Mouse (Mus musculus) MEL (cell line): Measurements from ENCODE around the gene Fat2. TPM values are rescaled to one million over a fixed set of nuclear protein-coding genes. Genes with fewer than 3 reads are reported as not detected.

ENCODE experiments used
- DNase-seq: peaks from one replicate; pipeline ENCODE4 v3.0.0; 2011; ENCODE audit warnings: low read depth, low spot score
- H3K27ac ChIP-seq: 2 replicates; pipeline ENCODE4 v1.5.1; 2012; ENCODE audit warnings: low read depth, mild to moderate bottlenecking, control low read depth, low read length, moderate library complexity; ENCODE audit not compliant: control insufficient read depth
- H3K27me3 ChIP-seq, 2 experiments: fragments of 150-350 bp in 1 of 2; sonication (generic) in 1 of 2; 2 replicates each; pipeline ENCODE4 v1.6.1; 2012; ENCODE audit warnings: low read length in 2 of 2, mild to moderate bottlenecking in 2 of 2, improper control_type of control experiment in 1 of 2, moderate library complexity in 1 of 2; ENCODE audit not compliant: insufficient read depth in 2 of 2, control insufficient read depth in 1 of 2
- H3K36me3 ChIP-seq, 2 experiments: 2 replicates each; pipeline ENCODE4 v1.6.1; 2012 to 2014; ENCODE audit warnings: low read length in 2 of 2, improper control_type of control experiment in 1 of 2, inconsistent platforms in 1 of 2, mild to moderate bottlenecking in 1 of 2; ENCODE audit not compliant: insufficient read depth in 2 of 2, control insufficient read depth in 1 of 2
- H3K4me1 ChIP-seq, 2 experiments: fragments of 150-350 bp in 1 of 2; sonication (generic) in 1 of 2; 2 replicates each; pipeline ENCODE4 v1.6.1; 2012; ENCODE audit warnings: low read length in 2 of 2, improper control_type of control experiment in 1 of 2, mild to moderate bottlenecking in 1 of 2; ENCODE audit not compliant: insufficient read depth in 2 of 2, control insufficient read depth in 1 of 2
- H3K4me3 ChIP-seq, 2 experiments: fragments of 150-350 bp in 1 of 2; sonication (generic) in 1 of 2; 2 replicates each; pipeline ENCODE4 v1.5.1; 2012; ENCODE audit warnings: low read depth in 2 of 2, low read length in 2 of 2, mild to moderate bottlenecking in 2 of 2, moderate library complexity in 2 of 2, control low read depth in 1 of 2, improper control_type of control experiment in 1 of 2; ENCODE audit not compliant: control insufficient read depth in 1 of 2, insufficient read depth in 1 of 2
- H3K79me2 ChIP-seq: 2 replicates; pipeline ENCODE4 v1.6.1; 2012; ENCODE audit warnings: mild to moderate bottlenecking, low read length, moderate library complexity; ENCODE audit not compliant: control insufficient read depth, poor library complexity, insufficient read depth
- H3K9ac ChIP-seq: 2 replicates; pipeline ENCODE4 v1.6.1; 2012; ENCODE audit warnings: low read depth, mild to moderate bottlenecking, control low read depth, low read length, moderate library complexity; ENCODE audit not compliant: control insufficient read depth, poor library complexity, severe bottlenecking
- H3K9me3 ChIP-seq: fragments of 150-350 bp; sonication (generic); replicated peaks from 2 replicates; pipeline ENCODE4 v1.6.1; 2012; ENCODE audit warnings: mild to moderate bottlenecking, low read length, improper control_type of control experiment, moderate library complexity; ENCODE audit not compliant: insufficient read depth
- BHLHE40 ChIP-seq: IDR thresholded peaks from 2 replicates; pipeline ENCODE4 v1.6.1; 2012; ENCODE audit warnings: low read depth, mild to moderate bottlenecking, inconsistent platforms, low read length, improper control_type of control experiment, borderline replicate concordance
- CHD2 ChIP-seq: IDR thresholded peaks from 2 replicates; pipeline ENCODE4 v1.6.1; 2011; ENCODE audit warnings: low read length, improper control_type of control experiment
- CTCF ChIP-seq, 3 experiments: IDR thresholded peaks in 2 of 3; conservative IDR thresholded peaks in 1 of 3; 2 replicates each; pipeline ENCODE4 v1.5.1; 2011 to 2012; ENCODE audit warnings: low read length in 3 of 3, low read depth in 2 of 3, mild to moderate bottlenecking in 2 of 3, improper control_type of control experiment in 1 of 3, inconsistent platforms in 1 of 3, mixed read lengths in 1 of 3, moderate library complexity in 1 of 3; ENCODE audit not compliant: control insufficient read depth in 1 of 3, insufficient read depth in 1 of 3, poor library complexity in 1 of 3, severe bottlenecking in 1 of 3
- E2F4 ChIP-seq: IDR thresholded peaks from 2 replicates; pipeline ENCODE4 v1.6.1; 2011; ENCODE audit warnings: low read depth, low read length, improper control_type of control experiment, borderline replicate concordance
- EP300 ChIP-seq, 2 experiments: IDR thresholded peaks; 2 replicates each; pipeline ENCODE4 v1.6.1; 2011; ENCODE audit warnings: improper control_type of control experiment in 2 of 2, low read length in 2 of 2, low read depth in 1 of 2, mild to moderate bottlenecking in 1 of 2
- GABPA ChIP-seq: IDR thresholded peaks from 2 replicates; pipeline ENCODE4 v1.6.1; 2012; ENCODE audit warnings: low read depth, mild to moderate bottlenecking, inconsistent platforms, low read length, improper control_type of control experiment, moderate library complexity
- GATA1 ChIP-seq: IDR thresholded peaks from 2 replicates; pipeline ENCODE4 v1.6.1; 2011; ENCODE audit warnings: low read depth, low read length, improper control_type of control experiment
- HCFC1 ChIP-seq: IDR thresholded peaks from 2 replicates; pipeline ENCODE4 v1.6.1; 2012; ENCODE audit warnings: low read depth, mild to moderate bottlenecking, inconsistent platforms, low read length, improper control_type of control experiment, moderate library complexity
- JUND ChIP-seq: IDR thresholded peaks from 2 replicates; pipeline ENCODE4 v1.6.1; 2011; ENCODE audit warnings: low read depth, mild to moderate bottlenecking, improper control_type of control experiment, low read length
- KAT2A ChIP-seq: conservative IDR thresholded peaks from 2 replicates; pipeline ENCODE4 v1.6.1; 2012; ENCODE audit warnings: low read depth, low read length, improper control_type of control experiment, inconsistent platforms
- MAFK ChIP-seq: IDR thresholded peaks from 2 replicates; pipeline ENCODE4 v1.6.1; 2011; ENCODE audit warnings: low read depth, mild to moderate bottlenecking, low read length, improper control_type of control experiment, borderline replicate concordance
- MAX ChIP-seq: IDR thresholded peaks from 2 replicates; pipeline ENCODE4 v1.6.1; 2011; ENCODE audit warnings: low read length, improper control_type of control experiment
- MAZ ChIP-seq: IDR thresholded peaks from 2 replicates; pipeline ENCODE4 v1.6.1; 2012; ENCODE audit warnings: low read depth, mild to moderate bottlenecking, inconsistent platforms, low read length, improper control_type of control experiment
- MEF2A ChIP-seq: IDR thresholded peaks from 2 replicates; pipeline ENCODE4 v1.6.1; 2014; ENCODE audit warnings: low read depth, mild to moderate bottlenecking, inconsistent platforms, low read length, improper control_type of control experiment; ENCODE audit not compliant: poor library complexity, insufficient replicate concordance, severe bottlenecking; ENCODE audit errors: extremely low read depth
- MXI1 ChIP-seq: IDR thresholded peaks from 2 replicates; pipeline ENCODE4 v1.6.1; 2011; ENCODE audit warnings: mild to moderate bottlenecking, low read depth, low read length, improper control_type of control experiment
- MYB ChIP-seq: IDR thresholded peaks from 2 replicates; pipeline ENCODE4 v1.6.1; 2011; ENCODE audit warnings: mild to moderate bottlenecking, low read depth, low read length, improper control_type of control experiment
- POLR2AphosphoS2 ChIP-seq: IDR thresholded peaks from 2 replicates; pipeline ENCODE4 v1.6.1; 2011; ENCODE audit warnings: low read length, improper control_type of control experiment
- POLR2AphosphoS5 ChIP-seq: IDR thresholded peaks from 2 replicates; pipeline ENCODE4 v1.6.1; 2012; ENCODE audit warnings: low read depth, borderline replicate concordance, mild to moderate bottlenecking, inconsistent platforms, low read length, moderate library complexity, mixed read lengths
- RCOR1 ChIP-seq: IDR thresholded peaks from 2 replicates; pipeline ENCODE4 v1.6.1; 2012; ENCODE audit warnings: low read depth, mild to moderate bottlenecking, inconsistent platforms, low read length, improper control_type of control experiment
- SIN3A ChIP-seq: IDR thresholded peaks from 2 replicates; pipeline ENCODE4 v1.6.1; 2012; ENCODE audit warnings: low read length, improper control_type of control experiment, inconsistent platforms
- SMC3 ChIP-seq: IDR thresholded peaks from 2 replicates; pipeline ENCODE4 v1.6.1; 2011; ENCODE audit warnings: low read depth, low read length, improper control_type of control experiment
- TBP ChIP-seq: IDR thresholded peaks from 2 replicates; pipeline ENCODE4 v1.8.0; 2011; ENCODE audit warnings: low read depth, low read length, improper control_type of control experiment
- UBTF ChIP-seq: IDR thresholded peaks from 2 replicates; pipeline ENCODE4 v1.6.1; 2012; ENCODE audit warnings: low read depth, mild to moderate bottlenecking, inconsistent platforms, low read length, improper control_type of control experiment, moderate library complexity, borderline replicate concordance; ENCODE audit not compliant: insufficient read depth
- USF1 ChIP-seq: IDR thresholded peaks from 2 replicates; pipeline ENCODE4 v1.6.1; 2014; ENCODE audit warnings: low read depth, mild to moderate bottlenecking, inconsistent platforms, low read length, improper control_type of control experiment, moderate library complexity
- USF2 ChIP-seq, 2 experiments: IDR thresholded peaks; 2 replicates each; pipeline ENCODE4 v1.6.1; 2011 to 2012; ENCODE audit warnings: improper control_type of control experiment in 2 of 2, low read length in 2 of 2, borderline replicate concordance in 1 of 2, inconsistent platforms in 1 of 2, low read depth in 1 of 2, mild to moderate bottlenecking in 1 of 2; ENCODE audit not compliant: insufficient read depth in 1 of 2
- ZKSCAN1 ChIP-seq: IDR thresholded peaks from 2 replicates; pipeline ENCODE4 v1.6.1; 2012; ENCODE audit warnings: low read depth, mild to moderate bottlenecking, inconsistent platforms, low read length, improper control_type of control experiment, moderate library complexity
- ZNF384 ChIP-seq: IDR thresholded peaks from 2 replicates; pipeline ENCODE4 v1.6.1; 2012; ENCODE audit warnings: low read depth, mild to moderate bottlenecking, inconsistent platforms, low read length, improper control_type of control experiment
- polyA plus RNA-seq, 2 experiments: library from polyadenylated mRNA; stranded (reverse) in 1 of 2; unstranded in 1 of 2; fragments of >175 nt in 1 of 2; fragments of >200 nt in 1 of 2; gene quantifications; 2 replicates each; pipeline versions ENCODE4 v1.2.1 to v1.2.4; 2012; ENCODE audit warnings: low replicate concordance in 2 of 2, low read depth in 1 of 2; ENCODE audit not compliant: insufficient read length in 2 of 2, insufficient read depth in 1 of 2, missing spikeins in 1 of 2
- total RNA-seq: library from RNA; depleted of rRNA; stranded (reverse); fragments of 300-350 nt; gene quantifications from 2 replicates; pipeline ENCODE4 v1.2.3, GENCODE M21; 2012

Fat2 gene
- total and polyA plus RNA-seq, 3 experiments: under 0.01 to 0.01 TPM; not detected in 1

GRCm38 (mm10) chr11:55239496-55239895, 96.9 kb downstream of the Fat2 start:
- DNase-seq: no peak
- no peaks in the 10 kb centered on the region for H3K9me3 ChIP-seq
- no peak overlapping the region for H3K4me3 ChIP-seq
- no peaks in the 10 kb centered on the region for H3K36me3 ChIP-seq
- TF ChIP-seq JUND (no peak), ZNF384 (no peak), POLR2AphosphoS2 (no peak), TBP (no peak), SMC3 (no peak), HCFC1 (no peak), KAT2A (no peak), CHD2 (no peak), ZKSCAN1 (no peak), MYB (no peak), MEF2A (no peak), RCOR1 (no peak), USF2 (IDR thresholded peaks at IDR 0.05; ENCODE audit: borderline replicate concordance in 1 of 2, insufficient read depth in 1 of 2, low read depth in 1 of 2, low read length in 2 of 2) (no peak), SIN3A (no peak), BHLHE40 (no peak), USF1 (no peak), MAZ (no peak), MAFK (no peak), GABPA (no peak), CTCF (IDR thresholded peaks at IDR 0.05 in 2 of 3, conservative IDR thresholded peaks at IDR 0.05 in 1 of 3; ENCODE audit: control insufficient read depth in 1 of 3, insufficient read depth in 1 of 3, low read depth in 2 of 3, low read length in 3 of 3, poor library complexity in 1 of 3, severe bottlenecking in 1 of 3) (no peak)
- no peaks in the 10 kb centered on the region for H3K27me3 ChIP-seq
- no peak overlapping the region for H3K27ac ChIP-seq
- no peak overlapping the region for H3K9ac ChIP-seq
- no peaks in the 10 kb centered on the region for H3K4me1 ChIP-seq
- H3K79me2 ChIP-seq: no peaks in the 10 kb centered on the region

DNA sequence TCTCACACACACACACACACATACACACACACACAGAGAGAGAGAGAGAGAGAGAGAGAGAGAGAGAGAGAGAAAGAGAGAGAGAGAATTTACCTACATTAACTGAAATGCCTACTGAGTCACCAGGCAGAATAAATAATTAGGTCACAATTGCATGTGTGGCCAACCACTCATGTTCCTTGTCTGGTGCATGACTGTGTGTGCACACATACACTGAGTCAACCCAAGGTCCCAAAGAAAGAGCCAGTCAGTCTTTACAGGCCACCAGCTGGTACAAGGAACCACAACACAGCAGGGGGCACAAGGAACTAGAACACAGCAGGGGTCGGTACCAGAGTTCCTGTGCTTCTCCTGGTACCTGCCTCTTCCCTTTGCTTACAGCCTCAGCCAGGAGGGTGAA, 99.5 kb downstream of the Fat2 start:
- TF ChIP-seq MYB: no peak
- no peak for TF ChIP-seq USF1
- no peak for TF ChIP-seq EP300 (IDR thresholded peaks at IDR 0.05; ENCODE audit: low read depth in 1 of 2, low read length in 2 of 2)
- no peak for TF ChIP-seq POLR2AphosphoS5
- TF ChIP-seq MAZ: no peak
- no peak for TF ChIP-seq MAX
- TF ChIP-seq SIN3A: no peak
- no peak for TF ChIP-seq MXI1
- no peak for TF ChIP-seq CHD2
- no peak for TF ChIP-seq E2F4
- no peak for TF ChIP-seq UBTF
- no peak for TF ChIP-seq MAFK
- TF ChIP-seq MEF2A: no peak
- no peak for TF ChIP-seq TBP
- TF ChIP-seq ZKSCAN1: no peak
- TF ChIP-seq GATA1: no peak
- H3K27ac ChIP-seq: no peak overlapping the region
- H3K36me3 ChIP-seq: no peaks in the 10 kb centered on the region
- H3K4me3 ChIP-seq: no peak overlapping the region
- no peak overlapping the region for H3K9ac ChIP-seq
- H3K9me3 ChIP-seq: no peaks in the 10 kb centered on the region
- H3K27me3 ChIP-seq: no peaks in the 10 kb centered on the region
- no peaks in the 10 kb centered on the region for H3K79me2 ChIP-seq
- DNase-seq: no peak
- no peaks in the 10 kb centered on the region for H3K4me1 ChIP-seq
